Mouse (Mus musculus): ENCODE measurements at regions not wholly inside any gene's neighbourhood (a gene's known extent, or its start where the extent isn't known, plus 50 kb on each side); places are given as distances from the start of the nearest gene placed in this dataset.
"Not testable (repeated sequence)": the region's sequence is repeated elsewhere in the genome, so short reads cannot be mapped to it uniquely, and the experiment has no call there.

GRCm38 (mm10) chr13:58663316-58663715, 52.6 kb upstream of the Slc28a3 start:
- WGBS: 64% methylated on average over 4 of the region's 4 CpGs
- DNase-seq (ENCODE audit: low spot score): peak; percentile 28
- Histone ChIP-seq H3K4me1 (ENCODE audit: control insufficient read depth, insufficient read depth, low read length) (no peaks in the 10 kb centered on the region), H3K9ac (ENCODE audit: low read length) (no peak overlapping the region), H3K4me3 (ENCODE audit: low read depth, low read length) (no peak overlapping the region), H3K4me2 (ENCODE audit: low read depth) (no peak overlapping the region), H3K36me3 (ENCODE audit: control insufficient read depth, insufficient read depth, low read length) (no peaks in the 10 kb centered on the region), H3K27ac (ENCODE audit: low read depth, low read length) (no peak overlapping the region), H3K9me3 (ENCODE audit: control insufficient read depth, low read length) (no peaks in the 10 kb centered on the region), H3K27me3 (ENCODE audit: control insufficient read depth, insufficient read depth, low read length) (no peaks in the 10 kb centered on the region)
- ATAC-seq (ENCODE audit: insufficient read depth, low FRiP score, low TSS enrichment): no peak

DNA sequence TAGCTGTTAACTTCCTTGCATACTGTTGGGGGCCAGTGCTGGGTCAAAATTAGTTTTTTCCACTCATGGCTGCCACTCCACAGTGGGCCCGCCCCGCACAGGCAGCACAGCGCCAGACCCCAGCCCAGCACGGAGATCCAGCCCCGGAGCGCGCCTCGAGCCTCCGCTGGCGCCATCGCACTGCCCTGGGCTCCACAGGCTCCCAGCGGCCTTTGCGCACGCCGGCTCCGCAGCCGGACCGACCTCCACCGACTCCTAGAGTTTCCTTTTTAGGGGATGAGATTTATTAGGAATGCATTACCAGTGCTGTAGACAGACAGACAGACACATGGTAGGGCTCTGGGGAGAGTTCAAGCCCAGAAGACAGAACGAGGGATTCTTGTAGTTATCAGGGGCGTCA, 58.0 kb upstream of the Slc28a3 start:
- no peak overlapping the region for H3K27ac ChIP-seq (ENCODE audit: low read depth, low read length)
- H3K9ac ChIP-seq (ENCODE audit: low read length): no peak overlapping the region
- no peaks in the 10 kb centered on the region for H3K36me3 ChIP-seq (ENCODE audit: control insufficient read depth, insufficient read depth, low read length)
- DNase-seq (ENCODE audit: low spot score): no peak
- 57% methylated on average over 21 of the region's 21 CpGs for WGBS
- peak overlapping the region; percentile 5; the same call in 1 of the 2 replicates for H3K4me2 ChIP-seq (ENCODE audit: low read depth)
- no peaks in the 10 kb centered on the region for H3K27me3 ChIP-seq (ENCODE audit: control insufficient read depth, insufficient read depth, low read length)
- H3K9me3 ChIP-seq (ENCODE audit: control insufficient read depth, low read length): no peaks in the 10 kb centered on the region
- peaks cover 8% of the 10 kb centered on the region for H3K4me1 ChIP-seq (ENCODE audit: control insufficient read depth, insufficient read depth, low read length)
- no peak overlapping the region for H3K4me3 ChIP-seq (ENCODE audit: low read depth, low read length)
- no peak for ATAC-seq (ENCODE audit: insufficient read depth, low FRiP score, low TSS enrichment)

DNA sequence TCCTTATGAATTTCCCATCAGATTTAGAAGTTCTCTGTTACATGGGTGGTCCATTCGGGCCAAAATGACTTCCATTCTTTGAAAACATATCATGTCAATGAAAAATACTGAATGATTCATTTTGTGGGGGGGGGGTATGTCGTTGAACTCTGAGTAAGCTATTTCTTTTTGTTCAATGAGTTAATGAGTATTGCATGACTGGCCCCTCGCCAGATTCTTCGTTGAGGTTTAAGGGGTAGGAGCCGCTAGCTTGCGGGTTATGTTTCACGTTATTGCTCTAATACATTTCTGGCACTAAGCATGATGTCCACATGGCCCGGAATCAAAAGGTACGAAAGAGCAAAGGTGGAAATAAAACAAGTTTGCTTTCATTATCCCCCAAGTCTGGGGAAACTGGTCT, 59.5 kb upstream of the Slc28a3 start:
- Histone ChIP-seq H3K27ac (ENCODE audit: low read depth, low read length) (no peak overlapping the region), H3K9me3 (ENCODE audit: control insufficient read depth, low read length) (no peaks in the 10 kb centered on the region), H3K9ac (ENCODE audit: low read length) (no peak overlapping the region), H3K4me1 (ENCODE audit: control insufficient read depth, insufficient read depth, low read length) (peaks cover 8% of the 10 kb centered on the region), H3K27me3 (ENCODE audit: control insufficient read depth, insufficient read depth, low read length) (no peaks in the 10 kb centered on the region), H3K4me2 (ENCODE audit: low read depth) (no peak overlapping the region), H3K36me3 (ENCODE audit: control insufficient read depth, insufficient read depth, low read length) (no peaks in the 10 kb centered on the region), H3K4me3 (ENCODE audit: low read depth, low read length) (no peak overlapping the region)
- WGBS: 86% methylated on average over 9 of the region's 9 CpGs
- no peak for DNase-seq (ENCODE audit: low spot score)
- no peak for ATAC-seq (ENCODE audit: insufficient read depth, low FRiP score, low TSS enrichment)

DNA sequence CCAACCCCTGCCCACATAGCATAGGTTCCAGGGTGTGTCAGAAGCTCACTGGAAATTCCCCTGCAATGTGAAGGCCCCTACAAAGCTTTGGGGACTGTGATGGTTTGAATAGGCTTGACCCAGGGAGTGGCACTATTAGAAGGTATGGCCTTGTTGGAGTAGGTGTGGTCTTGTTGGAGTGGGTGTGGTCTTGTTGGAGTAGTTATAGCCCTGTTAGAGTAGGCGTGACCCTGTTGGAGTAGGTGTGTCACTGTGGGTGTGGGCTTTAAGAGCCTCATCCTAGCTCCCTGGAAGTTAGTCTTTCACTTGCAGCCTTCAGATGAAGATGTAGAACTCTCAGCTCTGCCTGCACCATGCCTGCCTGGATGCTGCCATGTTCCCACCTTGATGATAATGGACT, 64.9 kb upstream of the Slc28a3 start:
- H3K27ac ChIP-seq (ENCODE audit: low read depth, low read length); H3K9ac ChIP-seq (ENCODE audit: low read length); H3K4me3 ChIP-seq (ENCODE audit: low read depth, low read length); H3K4me1 ChIP-seq (ENCODE audit: control insufficient read depth, insufficient read depth, low read length); ATAC-seq (ENCODE audit: insufficient read depth, low FRiP score, low TSS enrichment); H3K4me2 ChIP-seq (ENCODE audit: low read depth); DNase-seq (ENCODE audit: low spot score); H3K36me3 ChIP-seq (ENCODE audit: control insufficient read depth, insufficient read depth, low read length); H3K9me3 ChIP-seq (ENCODE audit: control insufficient read depth, low read length); H3K27me3 ChIP-seq (ENCODE audit: control insufficient read depth, insufficient read depth, low read length): not testable (repeated sequence)
- WGBS: 80% methylated on average over 1 of the region's 1 CpGs

DNA sequence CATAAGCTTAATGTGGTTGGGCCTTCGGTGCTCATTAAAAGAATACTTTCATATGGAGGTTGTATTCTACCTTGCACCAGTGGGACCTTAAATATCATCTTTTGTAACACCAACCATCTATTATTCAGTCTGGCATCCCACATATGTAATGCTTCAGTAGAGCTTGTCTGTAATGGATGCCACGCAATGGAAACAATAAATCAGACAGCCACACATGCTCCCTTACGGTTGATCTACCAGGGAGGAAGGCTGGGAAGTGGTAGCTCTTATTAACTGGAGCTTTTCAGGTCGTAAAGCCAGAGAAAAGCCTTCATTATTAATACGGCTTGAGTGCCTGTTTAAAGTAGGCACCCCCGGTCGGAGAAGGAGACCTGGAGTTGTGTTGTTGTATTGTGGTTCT, 66.8 kb upstream of the Slc28a3 start:
- 74% methylated on average over 7 of the region's 7 CpGs for WGBS
- Histone ChIP-seq H3K4me2 (ENCODE audit: low read depth) (no peak overlapping the region), H3K27ac (ENCODE audit: low read depth, low read length) (no peak overlapping the region), H3K9me3 (ENCODE audit: control insufficient read depth, low read length) (no peaks in the 10 kb centered on the region), H3K4me1 (ENCODE audit: control insufficient read depth, insufficient read depth, low read length) (no peaks in the 10 kb centered on the region), H3K4me3 (ENCODE audit: low read depth, low read length) (no peak overlapping the region), H3K27me3 (ENCODE audit: control insufficient read depth, insufficient read depth, low read length) (no peaks in the 10 kb centered on the region), H3K9ac (ENCODE audit: low read length) (no peak overlapping the region), H3K36me3 (ENCODE audit: control insufficient read depth, insufficient read depth, low read length) (no peaks in the 10 kb centered on the region)
- DNase-seq (ENCODE audit: low spot score) (no peak), ATAC-seq (ENCODE audit: insufficient read depth, low FRiP score, low TSS enrichment) (no peak)

DNA sequence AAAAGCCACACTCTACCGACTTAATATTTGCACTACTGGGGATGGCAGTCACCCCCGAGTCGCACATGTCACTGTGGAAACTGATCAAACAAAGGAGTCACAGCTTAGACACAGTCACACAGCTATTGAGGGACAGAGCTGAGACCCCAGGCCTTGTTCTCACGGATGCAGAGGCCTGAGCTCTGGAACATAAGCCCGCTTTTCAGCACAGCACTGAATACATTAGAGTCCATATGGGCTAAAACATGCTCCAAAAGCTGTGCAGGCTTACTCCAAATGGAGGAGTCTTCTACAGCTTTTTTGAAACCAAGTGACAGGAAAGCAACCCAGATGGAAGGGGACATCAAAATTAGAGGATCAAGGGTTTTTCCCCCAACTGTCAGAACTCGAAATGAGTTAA, 69.0 kb upstream of the Slc28a3 start:
- 89% methylated on average over 6 of the region's 6 CpGs for WGBS
- DNase-seq (ENCODE audit: low spot score): no peak

GRCm38 (mm10) chr13:58686822-58687221, 76.1 kb upstream of the Slc28a3 start:
- ATAC-seq (ENCODE audit: insufficient read depth, low FRiP score, low TSS enrichment) (no peak), DNase-seq (ENCODE audit: low spot score) (no peak)
- H3K27ac ChIP-seq (ENCODE audit: low read depth, low read length): no peak overlapping the region
- no peaks in the 10 kb centered on the region for H3K9me3 ChIP-seq (ENCODE audit: control insufficient read depth, low read length)
- no peaks in the 10 kb centered on the region for H3K4me1 ChIP-seq (ENCODE audit: control insufficient read depth, insufficient read depth, low read length)
- WGBS: 82% methylated on average over 5 of the region's 5 CpGs
- H3K27me3 ChIP-seq (ENCODE audit: control insufficient read depth, insufficient read depth, low read length): no peaks in the 10 kb centered on the region
- no peak overlapping the region for H3K9ac ChIP-seq (ENCODE audit: low read length)
- H3K4me2 ChIP-seq (ENCODE audit: low read depth): no peak overlapping the region
- no peaks in the 10 kb centered on the region for H3K36me3 ChIP-seq (ENCODE audit: control insufficient read depth, insufficient read depth, low read length)
- H3K4me3 ChIP-seq (ENCODE audit: low read depth, low read length): no peak overlapping the region

More for the DNA sequence above, 69.0 kb upstream of the Slc28a3 start:
- Histone ChIP-seq H3K4me2 (ENCODE audit: low read depth) (no peak overlapping the region), H3K27ac (ENCODE audit: low read depth, low read length) (no peak overlapping the region), H3K4me3 (ENCODE audit: low read depth, low read length) (no peak overlapping the region), H3K9ac (ENCODE audit: low read length) (no peak overlapping the region), H3K9me3 (ENCODE audit: control insufficient read depth, low read length) (no peaks in the 10 kb centered on the region), H3K4me1 (ENCODE audit: control insufficient read depth, insufficient read depth, low read length) (no peaks in the 10 kb centered on the region), H3K36me3 (ENCODE audit: control insufficient read depth, insufficient read depth, low read length) (no peaks in the 10 kb centered on the region), H3K27me3 (ENCODE audit: control insufficient read depth, insufficient read depth, low read length) (no peaks in the 10 kb centered on the region)
- ATAC-seq (ENCODE audit: insufficient read depth, low FRiP score, low TSS enrichment): no peak

DNA sequence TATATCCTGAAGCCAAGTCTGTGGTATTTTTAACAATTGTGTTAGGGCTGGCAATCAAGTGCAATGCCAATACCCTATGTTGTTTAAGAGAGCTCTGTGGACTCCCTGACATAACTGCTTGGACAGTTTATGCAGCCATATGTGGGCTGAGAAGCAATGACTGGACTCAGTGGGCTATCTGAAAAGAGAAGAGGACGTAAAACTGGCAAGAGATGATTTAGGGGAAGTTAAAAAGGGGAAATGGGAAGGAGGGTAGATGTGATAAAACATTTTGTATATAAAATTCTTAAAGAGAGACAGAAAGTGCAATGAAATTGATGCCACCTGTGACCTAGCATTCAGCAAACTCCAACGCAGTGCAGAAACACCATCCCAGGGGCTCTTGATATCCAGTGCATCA, 76.9 kb upstream of the Slc28a3 start:
- Histone ChIP-seq H3K27ac (ENCODE audit: low read depth, low read length) (no peak overlapping the region), H3K36me3 (ENCODE audit: control insufficient read depth, insufficient read depth, low read length) (no peaks in the 10 kb centered on the region), H3K9ac (ENCODE audit: low read length) (no peak overlapping the region), H3K9me3 (ENCODE audit: control insufficient read depth, low read length) (no peaks in the 10 kb centered on the region), H3K4me2 (ENCODE audit: low read depth) (no peak overlapping the region), H3K4me1 (ENCODE audit: control insufficient read depth, insufficient read depth, low read length) (no peaks in the 10 kb centered on the region; the same call in 1 of the 2 replicates), H3K4me3 (ENCODE audit: low read depth, low read length) (no peak overlapping the region), H3K27me3 (ENCODE audit: control insufficient read depth, insufficient read depth, low read length) (no peaks in the 10 kb centered on the region)
- no peak for ATAC-seq (ENCODE audit: insufficient read depth, low FRiP score, low TSS enrichment)
- 74% methylated on average over 2 of the region's 2 CpGs for WGBS
- no peak for DNase-seq (ENCODE audit: low spot score)

- Histone ChIP-seq H3K9ac (ENCODE audit: low read length) (no peak overlapping the region), H3K9me3 (ENCODE audit: control insufficient read depth, low read length) (no peaks in the 10 kb centered on the region), H3K27ac (ENCODE audit: low read depth, low read length) (no peak overlapping the region), H3K4me2 (ENCODE audit: low read depth) (no peak overlapping the region), H3K4me1 (ENCODE audit: control insufficient read depth, insufficient read depth, low read length) (no peaks in the 10 kb centered on the region; the same call in 1 of the 2 replicates), H3K27me3 (ENCODE audit: control insufficient read depth, insufficient read depth, low read length) (no peaks in the 10 kb centered on the region), H3K36me3 (ENCODE audit: control insufficient read depth, insufficient read depth, low read length) (no peaks in the 10 kb centered on the region), H3K4me3 (ENCODE audit: low read depth, low read length) (no peak overlapping the region)
- no peak for ATAC-seq (ENCODE audit: insufficient read depth, low FRiP score, low TSS enrichment)
- 76% methylated on average over 2 of the region's 2 CpGs for WGBS
- DNase-seq (ENCODE audit: low spot score): no peak
Measured at GRCm38 (mm10) chr13:58688249-58688648, 77.6 kb upstream of the Slc28a3 start.
